Mouse (Mus musculus) brain, embryonic 18.5 days (tissue): Measurements from ENCODE around the gene Cmip.

Experiments
- DNase-seq: peaks from one replicate; pipeline ENCODE4 v3.0.0-alpha.2; 2012; ENCODE audit warnings: low read depth, low spot score

Cmip gene

DNA sequence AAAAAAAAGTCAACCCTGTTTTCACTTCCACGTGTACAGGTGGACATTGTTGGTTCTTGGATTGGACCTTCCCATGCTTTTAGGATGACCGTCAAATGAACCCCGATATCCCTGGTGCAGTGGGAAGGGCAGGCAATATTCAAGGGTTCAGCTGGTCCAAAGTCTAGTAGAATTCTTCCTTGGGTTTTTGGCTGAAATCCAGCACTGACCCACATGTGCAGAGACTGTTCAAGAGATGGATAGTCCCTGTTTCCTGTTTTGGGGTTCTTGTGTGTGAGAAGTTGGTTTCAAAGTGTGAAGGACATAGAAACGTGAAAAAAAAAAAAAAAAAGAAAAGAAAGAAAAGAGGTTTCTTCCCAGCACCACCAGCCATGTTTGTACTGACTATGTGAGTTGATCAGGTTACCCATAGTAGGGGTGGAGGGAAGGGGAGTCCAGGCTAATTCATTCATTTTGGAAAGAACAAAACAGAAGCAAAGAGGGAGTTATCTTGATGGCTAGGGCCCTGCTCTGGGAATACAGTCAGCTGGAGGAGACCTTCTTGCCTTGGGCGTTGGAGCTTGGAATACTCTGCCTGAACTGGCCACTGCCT lies 243.5 kb downstream of the Cmip start:
- no peak for DNase-seq

- no peak for DNase-seq
Measured at GRCm38 (mm10) chr8:117501323-117501722, 244.5 kb downstream of the Cmip start.

GRCm38 (mm10) chr8:117503405-117504069 lies 246.7 kb downstream of the Cmip start:
- no peak for DNase-seq

DNA sequence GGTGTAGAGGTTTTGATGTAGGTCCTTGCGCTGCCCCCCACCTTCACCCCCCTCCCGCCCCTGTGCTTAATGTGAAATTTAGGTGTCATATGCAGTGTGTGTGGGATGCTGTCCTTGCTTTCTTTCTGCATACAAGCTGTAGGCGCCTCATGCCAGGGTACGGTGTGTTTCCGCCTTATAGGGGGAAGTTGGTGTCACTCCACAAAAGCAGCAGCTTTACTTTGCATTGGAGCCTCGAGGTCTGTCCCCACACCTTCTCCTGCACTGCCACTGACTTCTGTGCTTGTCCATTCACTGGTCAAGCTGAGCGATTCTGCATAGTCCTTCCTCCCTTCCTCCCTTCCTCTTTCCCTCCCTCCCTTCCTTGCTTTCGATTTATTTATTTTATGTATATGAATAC lies 250.8 kb downstream of the Cmip start:
- DNase-seq: no peak
